Mouse (Mus musculus): ENCODE results near the gene C530008M17Rik. TPM values are rescaled to one million over a fixed set of nuclear protein-coding genes. Genes with fewer than 3 reads are reported as not detected.

C530008M17Rik gene
- polyA plus RNA-seq, 1 experiment from 2014 or later = 63.6 TPM

DNA sequence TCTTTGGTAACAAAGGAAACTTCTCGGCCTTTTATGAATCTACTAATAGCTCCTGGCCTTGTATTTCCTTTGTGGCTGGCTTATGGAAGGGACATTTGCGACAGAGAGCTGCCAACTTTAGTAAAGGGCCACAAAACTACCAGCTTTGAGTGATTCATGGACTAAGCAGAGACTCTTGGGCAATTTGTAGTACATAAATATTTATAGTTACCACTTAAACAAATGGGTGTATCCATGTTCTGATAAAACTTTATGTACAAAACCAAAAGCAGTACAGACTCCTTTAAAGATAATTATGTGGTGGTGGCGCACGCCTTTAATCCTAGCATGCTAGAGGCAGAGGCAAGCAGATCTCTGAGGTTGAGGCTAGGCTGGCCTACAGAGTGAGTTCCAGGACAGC lies 133.6 kb downstream of the C530008M17Rik start:
- no peak for ATAC-seq (ENCODE audit: low read depth)
- no peak overlapping the region for H3K4me3 ChIP-seq (ENCODE audit: low read depth, low read length)

DNA sequence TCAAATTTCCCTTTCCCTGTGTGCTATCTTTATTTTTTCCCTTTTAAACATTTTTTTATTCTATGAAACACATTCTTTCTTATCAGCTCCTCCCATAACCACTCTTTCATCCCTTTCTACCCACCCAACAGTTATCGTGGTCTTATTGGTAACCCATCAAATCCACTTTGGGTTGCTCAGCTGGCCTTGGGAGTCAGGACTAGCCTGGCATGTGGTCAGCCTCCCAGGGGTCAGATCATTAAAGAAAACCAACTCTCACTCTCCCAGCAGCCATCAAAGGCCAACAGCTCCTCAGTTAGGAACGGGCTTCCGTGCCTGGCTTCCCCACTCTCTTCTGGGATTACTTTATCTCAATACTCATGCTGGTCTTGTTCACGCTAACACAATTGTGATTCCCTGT lies 135.0 kb downstream of the C530008M17Rik start:
- H3K27me3 ChIP-seq (ENCODE audit: control insufficient read depth, insufficient read depth, low read length) = no peaks in the 10 kb centered on the region
- no peak overlapping the region for H3K9ac ChIP-seq (replicated peaks; ENCODE audit: low read depth, low read length)
- no peaks in the 10 kb centered on the region for H3K4me1 ChIP-seq (ENCODE audit: control insufficient read depth, insufficient read depth, low read length)
- no peak overlapping the region for H3K4me3 ChIP-seq (ENCODE audit: low read depth, low read length)
- ATAC-seq (ENCODE audit: low read depth) = no peak
- no peaks in the 10 kb centered on the region for H3K9me3 ChIP-seq (ENCODE audit: control insufficient read depth, low read length)
- no peak overlapping the region for H3K27ac ChIP-seq (ENCODE audit: low read depth, low read length)
- 71% methylated on average over 4 of the region's 4 CpGs for WGBS
- no peak overlapping the region for H3K4me2 ChIP-seq (ENCODE audit: low read depth, low read length)
- no peaks in the 10 kb centered on the region; the same call in 1 of the 2 replicates for H3K36me3 ChIP-seq (ENCODE audit: control insufficient read depth, insufficient read depth, low read length)

More for the DNA sequence above, 133.6 kb downstream of the C530008M17Rik start:
- WGBS = 94% methylated on average over 4 of the region's 4 CpGs
- H3K9me3 ChIP-seq (ENCODE audit: control insufficient read depth, low read length) = no peaks in the 10 kb centered on the region
- H3K27me3 ChIP-seq (ENCODE audit: control insufficient read depth, insufficient read depth, low read length) = no peaks in the 10 kb centered on the region
- no peak overlapping the region for H3K27ac ChIP-seq (ENCODE audit: low read depth, low read length)
- H3K9ac ChIP-seq (replicated peaks; ENCODE audit: low read depth, low read length) = no peak overlapping the region
- H3K4me1 ChIP-seq (ENCODE audit: control insufficient read depth, insufficient read depth, low read length) = no peaks in the 10 kb centered on the region
- H3K36me3 ChIP-seq (ENCODE audit: control insufficient read depth, insufficient read depth, low read length) = no peaks in the 10 kb centered on the region; the same call in 1 of the 2 replicates
- no peak overlapping the region for H3K4me2 ChIP-seq (ENCODE audit: low read depth, low read length)

DNA sequence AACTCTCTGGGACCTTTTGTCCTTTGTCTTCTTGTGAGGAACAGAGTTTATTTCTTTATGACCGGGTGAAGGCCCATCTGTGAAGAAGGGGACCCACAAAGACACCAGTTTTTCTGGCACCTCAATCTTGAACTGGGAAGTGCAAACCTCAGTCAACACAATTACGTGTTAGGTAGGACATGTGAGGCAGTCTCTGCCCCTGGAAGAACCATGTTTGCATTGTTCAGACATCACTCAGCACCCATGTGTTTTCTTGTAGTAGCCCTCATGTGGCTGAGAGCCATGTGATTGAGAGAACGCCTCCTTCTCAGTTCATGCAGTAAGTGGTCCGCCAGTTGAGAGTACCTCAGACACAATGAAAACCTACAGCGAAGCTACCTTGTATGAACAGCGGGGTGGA lies 136.4 kb downstream of the C530008M17Rik start:
- Histone ChIP-seq H3K4me3 (ENCODE audit: low read depth, low read length) (no peak overlapping the region), H3K4me1 (ENCODE audit: control insufficient read depth, insufficient read depth, low read length) (no peaks in the 10 kb centered on the region), H3K27me3 (ENCODE audit: control insufficient read depth, insufficient read depth, low read length) (no peaks in the 10 kb centered on the region), H3K4me2 (ENCODE audit: low read depth, low read length) (no peak overlapping the region), H3K36me3 (ENCODE audit: control insufficient read depth, insufficient read depth, low read length) (no peaks in the 10 kb centered on the region; the same call in 1 of the 2 replicates), H3K9me3 (ENCODE audit: control insufficient read depth, low read length) (no peaks in the 10 kb centered on the region), H3K27ac (ENCODE audit: low read depth, low read length) (no peak overlapping the region), H3K9ac (replicated peaks; ENCODE audit: low read depth, low read length) (no peak overlapping the region)
- 91% methylated on average over 6 of the region's 6 CpGs for WGBS
- no peak for ATAC-seq (ENCODE audit: low read depth)

DNA sequence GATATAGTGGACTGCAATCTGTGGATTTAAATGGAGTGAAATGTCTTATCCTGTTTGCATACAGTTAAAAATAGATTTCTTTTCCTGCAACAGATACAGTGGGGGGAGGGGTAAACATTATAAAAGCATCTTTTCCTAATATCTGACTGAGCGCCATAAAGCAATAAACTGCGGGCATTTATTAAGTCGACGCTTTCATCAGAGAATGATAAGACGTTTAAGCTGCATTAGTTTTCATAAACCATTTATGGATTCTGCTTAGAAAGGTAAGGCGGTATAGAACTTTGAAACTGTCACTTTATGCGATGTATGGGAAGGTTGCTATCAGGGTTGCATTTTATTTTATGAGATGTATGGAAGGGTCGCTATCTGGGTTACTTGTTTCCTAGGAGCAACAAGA lies 141.7 kb downstream of the C530008M17Rik start:
- Histone ChIP-seq H3K27ac (ENCODE audit: low read depth, low read length) (no peak overlapping the region), H3K27me3 (ENCODE audit: control insufficient read depth, insufficient read depth, low read length) (no peaks in the 10 kb centered on the region), H3K4me2 (ENCODE audit: low read depth, low read length) (no peak overlapping the region), H3K36me3 (ENCODE audit: control insufficient read depth, insufficient read depth, low read length) (no peaks in the 10 kb centered on the region), H3K4me3 (ENCODE audit: low read depth, low read length) (no peak overlapping the region), H3K9me3 (ENCODE audit: control insufficient read depth, low read length) (no peaks in the 10 kb centered on the region), H3K9ac (replicated peaks; ENCODE audit: low read depth, low read length) (no peak overlapping the region), H3K4me1 (ENCODE audit: control insufficient read depth, insufficient read depth, low read length) (no peaks in the 10 kb centered on the region)
- ATAC-seq (ENCODE audit: low read depth) = no peak
- WGBS = 87% methylated on average over 8 of the region's 8 CpGs

DNA sequence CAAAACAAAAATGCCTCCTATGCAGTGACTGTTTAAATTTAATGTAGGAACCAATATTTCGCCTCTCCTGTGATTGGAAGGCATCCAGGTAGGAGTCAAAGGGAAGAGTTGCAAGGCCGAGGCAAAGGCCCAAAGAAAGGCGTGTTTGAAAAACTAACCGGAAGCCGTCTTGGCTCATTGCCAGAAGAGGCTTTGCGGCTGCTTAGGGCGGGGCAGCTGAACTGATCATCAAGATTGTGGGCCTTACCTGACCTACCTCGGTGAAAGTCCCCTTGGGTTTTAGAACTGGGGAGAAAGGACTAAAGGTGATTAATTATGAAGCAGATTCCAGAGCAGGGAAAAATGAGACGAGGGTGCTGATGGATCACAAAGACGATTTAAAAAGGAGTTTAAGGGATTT lies 143.2 kb downstream of the C530008M17Rik start:
- ATAC-seq (ENCODE audit: low read depth) = no peak
- no peaks in the 10 kb centered on the region for H3K27me3 ChIP-seq (ENCODE audit: control insufficient read depth, insufficient read depth, low read length)
- no peak overlapping the region for H3K9ac ChIP-seq (replicated peaks; ENCODE audit: low read depth, low read length)
- WGBS = 71% methylated on average over 10 of the region's 10 CpGs
- no peak overlapping the region for H3K27ac ChIP-seq (ENCODE audit: low read depth, low read length)
- no peaks in the 10 kb centered on the region for H3K4me1 ChIP-seq (ENCODE audit: control insufficient read depth, insufficient read depth, low read length)
- H3K4me2 ChIP-seq (ENCODE audit: low read depth, low read length) = no peak overlapping the region
- H3K4me3 ChIP-seq (ENCODE audit: low read depth, low read length) = no peak overlapping the region
- no peaks in the 10 kb centered on the region for H3K36me3 ChIP-seq (ENCODE audit: control insufficient read depth, insufficient read depth, low read length)
- no peaks in the 10 kb centered on the region for H3K9me3 ChIP-seq (ENCODE audit: control insufficient read depth, low read length)

DNA sequence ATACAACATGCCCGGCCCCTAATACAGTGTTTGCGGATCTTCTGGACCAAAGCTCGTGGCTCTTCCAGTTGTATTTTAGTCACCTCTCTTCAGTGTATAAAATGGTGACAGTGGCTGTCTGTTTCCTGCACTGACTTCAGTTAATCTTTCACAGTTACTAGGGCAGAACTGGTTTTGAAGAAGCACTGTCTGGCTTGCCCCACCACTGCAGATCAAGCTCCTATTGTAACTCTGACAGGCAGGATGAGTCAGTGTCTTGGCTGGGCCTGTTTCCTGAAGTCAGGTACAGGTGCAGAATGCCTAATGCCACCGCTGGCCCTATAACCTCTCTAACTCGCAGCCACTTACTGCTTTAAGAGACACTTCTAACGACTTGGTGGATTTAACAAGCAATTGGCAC lies 152.7 kb downstream of the C530008M17Rik start:
- no peak overlapping the region for H3K9ac ChIP-seq (replicated peaks; ENCODE audit: low read depth, low read length)
- 84% methylated on average over 6 of the region's 6 CpGs for WGBS

DNA sequence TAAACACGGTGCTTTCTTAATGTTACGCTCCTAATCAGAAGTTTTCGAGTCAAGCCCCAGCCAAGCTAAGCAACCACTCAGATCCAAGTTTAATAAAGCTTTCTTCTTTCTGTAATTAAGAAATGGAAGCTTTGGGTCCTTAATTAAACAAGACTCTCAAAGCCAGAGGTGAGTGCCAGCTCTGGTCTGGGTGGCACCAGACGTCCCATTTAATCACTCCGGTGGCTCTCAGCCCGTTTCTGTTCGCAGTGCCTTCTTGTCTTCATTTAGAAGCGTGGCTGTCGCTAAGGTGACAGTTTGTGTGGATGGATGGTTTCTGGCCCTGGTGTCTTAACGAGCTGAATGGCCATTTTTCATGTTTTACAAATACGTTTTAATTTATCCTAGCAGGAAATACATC lies 158.7 kb downstream of the C530008M17Rik start:
- no peak overlapping the region for H3K27ac ChIP-seq (ENCODE audit: low read depth, low read length)
- no peaks in the 10 kb centered on the region for H3K9me3 ChIP-seq (ENCODE audit: control insufficient read depth, low read length)
- H3K27me3 ChIP-seq (ENCODE audit: control insufficient read depth, insufficient read depth, low read length) = no peaks in the 10 kb centered on the region
- ATAC-seq (ENCODE audit: low read depth) = no peak
- H3K4me3 ChIP-seq (ENCODE audit: low read depth, low read length) = no peak overlapping the region
- peaks cover 16% of the 10 kb centered on the region for H3K4me1 ChIP-seq (ENCODE audit: control insufficient read depth, insufficient read depth, low read length)
- H3K9ac ChIP-seq (replicated peaks; ENCODE audit: low read depth, low read length) = no peak overlapping the region
- H3K4me2 ChIP-seq (ENCODE audit: low read depth, low read length) = no peak overlapping the region
- no peaks in the 10 kb centered on the region for H3K36me3 ChIP-seq (ENCODE audit: control insufficient read depth, insufficient read depth, low read length)
- 35% methylated on average over 11 of the region's 11 CpGs for WGBS

More for the DNA sequence above, 152.7 kb downstream of the C530008M17Rik start:
- Histone ChIP-seq H3K9me3 (ENCODE audit: control insufficient read depth, low read length) (no peaks in the 10 kb centered on the region), H3K27ac (ENCODE audit: low read depth, low read length) (no peak overlapping the region), H3K4me1 (ENCODE audit: control insufficient read depth, insufficient read depth, low read length) (peaks cover 5% of the 10 kb centered on the region), H3K4me3 (ENCODE audit: low read depth, low read length) (no peak overlapping the region), H3K4me2 (ENCODE audit: low read depth, low read length) (no peak overlapping the region), H3K27me3 (ENCODE audit: control insufficient read depth, insufficient read depth, low read length) (no peaks in the 10 kb centered on the region), H3K36me3 (ENCODE audit: control insufficient read depth, insufficient read depth, low read length) (no peaks in the 10 kb centered on the region)
- ATAC-seq (ENCODE audit: low read depth) = no peak

DNA sequence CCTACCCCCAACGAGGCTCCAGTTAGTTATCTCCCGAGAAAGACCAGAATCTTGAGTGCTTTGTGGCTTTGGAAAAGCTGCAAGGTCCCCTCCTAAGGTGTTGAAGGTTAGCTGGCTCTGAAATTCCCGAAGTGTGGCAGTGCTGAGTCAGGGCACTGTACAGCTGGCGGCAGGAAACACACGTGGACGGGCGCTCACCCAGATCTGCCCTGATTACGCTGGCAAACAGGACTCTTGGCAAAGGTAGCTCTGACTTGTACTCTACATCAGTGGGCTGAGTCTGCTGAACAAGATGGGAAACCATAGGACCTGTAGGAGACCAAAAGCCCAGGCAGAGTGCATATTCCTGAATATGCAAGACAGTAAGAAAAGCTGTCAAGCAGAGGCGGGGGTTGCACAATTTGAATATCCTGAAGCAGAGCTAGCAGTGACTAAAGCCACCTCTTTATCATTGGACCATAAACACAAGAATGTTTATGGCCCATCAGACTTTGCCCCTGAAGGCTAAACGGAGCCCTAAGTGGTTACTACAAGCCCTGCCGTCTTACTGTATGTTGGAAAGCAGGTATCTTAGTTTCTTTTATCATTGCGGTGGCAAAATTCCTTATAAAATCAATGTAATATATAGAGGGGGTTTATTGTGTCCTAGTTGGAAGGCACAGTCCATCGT lies 159.6 kb downstream of the C530008M17Rik start:
- no peak overlapping the region for H3K4me2 ChIP-seq (ENCODE audit: low read depth, low read length)
- H3K9ac ChIP-seq (replicated peaks; ENCODE audit: low read depth, low read length) = no peak overlapping the region
- H3K27me3 ChIP-seq (ENCODE audit: control insufficient read depth, insufficient read depth, low read length) = no peaks in the 10 kb centered on the region
- H3K4me3 ChIP-seq (ENCODE audit: low read depth, low read length) = no peak overlapping the region
- 0 out of 2 replicates have a peak overlapping the region, but pooled peaks have one; percentile 16 for H3K27ac ChIP-seq (ENCODE audit: low read depth, low read length)
- no peaks in the 10 kb centered on the region for H3K9me3 ChIP-seq (ENCODE audit: control insufficient read depth, low read length)
- no peaks in the 10 kb centered on the region for H3K36me3 ChIP-seq (ENCODE audit: control insufficient read depth, insufficient read depth, low read length)
- WGBS = 54% methylated on average over 13 of the region's 13 CpGs
- peaks cover 16% of the 10 kb centered on the region for H3K4me1 ChIP-seq (ENCODE audit: control insufficient read depth, insufficient read depth, low read length)
- no peak for ATAC-seq (ENCODE audit: low read depth)

DNA sequence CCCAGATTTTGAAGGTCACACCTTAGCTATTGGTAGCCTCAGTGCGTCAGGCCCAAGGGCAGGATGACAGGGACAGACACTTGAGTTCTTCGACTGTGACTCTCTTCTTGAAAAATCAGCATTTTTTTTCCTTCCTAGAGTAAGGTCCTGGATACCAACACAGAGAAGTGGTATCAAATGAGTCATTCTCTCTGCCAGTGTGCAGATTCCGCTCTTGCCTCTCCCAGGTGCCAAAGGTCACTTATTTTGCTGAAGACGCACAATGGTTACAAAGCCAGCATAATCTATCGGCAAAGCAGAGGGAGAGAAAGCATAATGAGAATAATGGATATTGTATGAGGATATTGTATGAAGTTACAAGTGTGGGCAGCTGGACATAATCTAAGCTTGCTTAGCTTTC lies 160.4 kb downstream of the C530008M17Rik start:
- Histone ChIP-seq H3K27ac (ENCODE audit: low read depth, low read length) (no peak overlapping the region), H3K4me1 (ENCODE audit: control insufficient read depth, insufficient read depth, low read length) (peaks cover 11% of the 10 kb centered on the region), H3K36me3 (ENCODE audit: control insufficient read depth, insufficient read depth, low read length) (no peaks in the 10 kb centered on the region), H3K4me3 (ENCODE audit: low read depth, low read length) (no peak overlapping the region), H3K9me3 (ENCODE audit: control insufficient read depth, low read length) (no peaks in the 10 kb centered on the region), H3K4me2 (ENCODE audit: low read depth, low read length) (no peak overlapping the region), H3K9ac (replicated peaks; ENCODE audit: low read depth, low read length) (no peak overlapping the region), H3K27me3 (ENCODE audit: control insufficient read depth, insufficient read depth, low read length) (no peaks in the 10 kb centered on the region)
- WGBS = 89% methylated on average over 5 of the region's 5 CpGs
- no peak for ATAC-seq (ENCODE audit: low read depth)
